Mouse (Mus musculus): ENCODE results near the gene Acat3. TPM values are rescaled to one million over a fixed set of nuclear protein-coding genes. Genes with fewer than 3 reads are reported as not detected.

Gene Acat3
- polyA plus RNA-seq, 1 experiment, result not detected

DNA sequence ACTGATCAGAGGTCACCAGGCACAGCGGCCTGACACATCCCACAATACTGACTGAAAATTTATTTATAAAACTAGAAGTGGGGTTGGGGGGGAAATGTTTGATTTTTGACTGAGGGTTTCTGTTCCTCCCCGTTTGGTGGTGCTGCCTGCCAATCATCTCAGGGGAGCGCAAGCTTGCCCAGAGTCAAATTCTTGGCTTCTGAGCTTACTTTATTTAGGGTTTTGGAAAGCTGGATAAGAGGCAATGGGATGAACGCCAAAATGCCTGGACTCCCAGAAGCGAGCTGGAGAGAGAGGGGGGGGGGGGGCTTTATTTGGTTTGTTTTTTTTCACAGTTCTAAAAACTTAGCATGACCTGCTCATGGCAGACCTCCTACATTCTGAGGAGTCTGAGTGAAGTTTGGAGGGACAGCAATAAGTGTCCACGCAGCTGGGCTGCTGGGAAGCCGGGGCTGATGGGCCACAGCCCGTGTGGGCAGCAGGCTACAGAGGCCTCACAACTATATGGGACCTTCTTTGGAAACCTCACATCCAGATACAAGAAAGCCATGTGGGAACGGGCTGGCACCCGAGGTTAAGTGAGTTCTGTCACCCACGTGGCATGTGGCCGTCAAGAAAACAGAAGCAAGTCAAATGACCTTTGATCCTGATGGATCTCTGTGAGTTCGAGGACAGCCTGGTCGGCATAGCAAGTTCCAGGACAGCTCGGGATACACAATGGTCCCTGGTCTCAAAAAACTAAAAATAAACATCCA is 53.2 kb downstream of the Acat3 start:
- Histone ChIP-seq H3K4me3 (ENCODE audit: insufficient read depth, low read depth, low read length) (no peak overlapping the region), H3K4me1 (ENCODE audit: control insufficient read depth, insufficient read depth, low read length) (no peaks in the 10 kb centered on the region), H3K27ac (ENCODE audit: insufficient read depth, low read depth, low read length) (no peak overlapping the region)
- WGBS, result 81% methylated on average over 15 of the region's 15 CpGs
- no peak for TF ChIP-seq POLR2A (IDR thresholded peaks at IDR 0.05; ENCODE audit: insufficient read depth, low read depth, low read length)
- no peak for TF ChIP-seq CTCF (IDR thresholded peaks at IDR 0.05; ENCODE audit: insufficient read depth, low read depth, low read length)

DNA sequence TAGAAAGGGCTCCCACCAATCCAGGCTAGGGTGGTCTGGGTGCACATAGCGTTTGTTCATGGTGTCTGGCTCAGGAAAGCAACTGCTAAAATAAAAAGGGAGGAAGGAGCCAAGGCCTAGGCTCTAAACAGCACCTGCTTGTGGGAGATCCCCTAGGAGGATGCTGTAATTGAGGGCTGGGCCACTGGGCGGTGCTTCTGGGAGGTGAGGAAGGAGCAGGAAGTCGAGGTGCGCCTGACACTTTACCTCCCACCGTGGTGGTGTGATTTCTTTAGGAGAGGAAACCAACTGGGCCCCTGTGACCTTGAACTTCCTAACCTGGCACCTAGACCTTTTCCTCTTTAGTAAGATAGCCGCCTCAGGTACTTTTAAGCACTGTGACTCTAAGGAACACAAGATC is 53.8 kb downstream of the Acat3 start:
- TF ChIP-seq CTCF (IDR thresholded peaks at IDR 0.05; ENCODE audit: insufficient read depth, low read depth, low read length), result no peak
- TF ChIP-seq POLR2A (IDR thresholded peaks at IDR 0.05; ENCODE audit: insufficient read depth, low read depth, low read length), result no peak
- H3K27ac ChIP-seq (ENCODE audit: insufficient read depth, low read depth, low read length), result no peak overlapping the region
- no peaks in the 10 kb centered on the region for H3K4me1 ChIP-seq (ENCODE audit: control insufficient read depth, insufficient read depth, low read length)
- WGBS, result 58% methylated on average over 6 of the region's 6 CpGs
- no peak overlapping the region for H3K4me3 ChIP-seq (ENCODE audit: insufficient read depth, low read depth, low read length)

DNA sequence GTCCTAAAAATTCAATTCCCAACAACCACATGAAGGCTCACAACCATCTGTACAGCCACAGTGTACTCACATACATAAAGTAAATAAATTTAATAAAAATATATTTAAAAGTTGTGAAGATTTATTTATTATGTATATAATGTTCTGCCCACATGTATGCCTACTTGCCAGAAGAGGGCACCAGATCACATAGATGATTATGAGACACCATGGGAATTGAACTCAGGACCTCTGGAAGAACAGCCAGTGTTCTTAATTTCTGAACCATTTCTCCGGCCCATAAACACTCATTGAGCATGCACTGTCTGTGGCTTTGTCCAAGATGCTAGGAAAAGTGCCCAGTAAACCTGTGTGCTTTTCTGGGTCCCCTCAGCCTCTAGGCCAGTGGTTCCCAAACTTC is 59.2 kb downstream of the Acat3 start:
- TF ChIP-seq CTCF (IDR thresholded peaks at IDR 0.05; ENCODE audit: insufficient read depth, low read depth, low read length), result no peak
- no peak for TF ChIP-seq POLR2A (IDR thresholded peaks at IDR 0.05; ENCODE audit: insufficient read depth, low read depth, low read length)
- Histone ChIP-seq H3K27ac (ENCODE audit: insufficient read depth, low read depth, low read length) (no peak overlapping the region), H3K4me1 (ENCODE audit: control insufficient read depth, insufficient read depth, low read length) (peaks cover 4% of the 10 kb centered on the region), H3K4me3 (ENCODE audit: insufficient read depth, low read depth, low read length) (no peak overlapping the region)
- WGBS, result 74% methylated on average over 1 of the region's 1 CpGs

DNA sequence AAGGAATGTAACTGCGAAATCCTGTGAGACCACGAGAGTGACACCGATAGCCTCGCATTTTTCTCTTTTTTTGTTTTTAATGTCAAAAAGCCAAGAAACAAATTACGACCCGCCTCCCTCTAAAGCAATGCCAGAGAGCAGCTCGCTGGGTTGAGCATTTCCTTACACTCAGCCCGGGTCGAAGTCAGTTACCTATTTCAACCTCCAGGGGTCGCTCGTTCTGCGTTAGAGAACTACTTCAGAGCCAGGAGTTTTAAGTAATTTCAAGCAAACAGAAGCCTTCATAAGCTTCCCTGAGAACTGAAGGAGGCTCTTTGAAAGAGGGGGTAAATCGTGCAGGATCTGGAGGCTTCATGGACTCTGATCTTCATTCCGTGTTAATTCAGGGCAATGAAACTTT is 60.2 kb downstream of the Acat3 start:
- WGBS, result 1% methylated on average over 14 of the region's 14 CpGs

DNA sequence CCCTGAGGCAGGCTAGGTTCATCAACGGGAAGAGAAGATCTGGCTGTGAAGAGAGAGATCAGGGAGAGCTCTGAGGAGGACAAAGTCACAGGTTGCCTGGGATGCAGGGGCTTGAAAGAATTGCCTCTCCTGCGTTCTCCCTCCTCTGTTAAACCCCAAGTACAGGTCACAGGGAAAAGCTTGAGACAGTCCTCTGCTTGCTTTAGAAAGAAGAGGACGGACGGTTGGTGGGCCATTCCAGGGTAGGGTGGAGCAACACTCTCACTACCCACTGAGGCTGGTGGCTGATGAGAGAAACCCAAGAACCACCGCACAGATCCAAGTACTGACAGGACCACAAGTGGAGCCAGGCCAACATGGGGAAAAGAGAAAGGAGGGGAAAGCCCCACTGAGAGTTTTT is 64.7 kb downstream of the Acat3 start, which contains the start of gene Mrgprh:
TSS of gene Mrgprh (plus strand) at position 301 of the 400 bp plus-strand sequence.
- H3K4me1 ChIP-seq (ENCODE audit: control insufficient read depth, insufficient read depth, low read length), result peaks cover 20% of the 10 kb centered on the region

More for the DNA sequence above, 60.2 kb downstream of the Acat3 start:
- Histone ChIP-seq H3K27ac (ENCODE audit: insufficient read depth, low read depth, low read length) (no peak overlapping the region), H3K4me1 (ENCODE audit: control insufficient read depth, insufficient read depth, low read length) (peaks cover 4% of the 10 kb centered on the region), H3K4me3 (ENCODE audit: insufficient read depth, low read depth, low read length) (no peak overlapping the region)
- TF ChIP-seq CTCF (IDR thresholded peaks at IDR 0.05; ENCODE audit: insufficient read depth, low read depth, low read length), result no peak
- no peak for TF ChIP-seq POLR2A (IDR thresholded peaks at IDR 0.05; ENCODE audit: insufficient read depth, low read depth, low read length)

More for the DNA sequence above, 64.7 kb downstream of the Acat3 start, which contains the start of gene Mrgprh:
- H3K4me3 ChIP-seq (ENCODE audit: insufficient read depth, low read depth, low read length), result no peak within 1 kb of the TSS
- H3K27ac ChIP-seq (ENCODE audit: insufficient read depth, low read depth, low read length), result no peak within 1 kb of the TSS
- WGBS, result 82% methylated on average over 5 of the region's 5 CpGs
- TF ChIP-seq POLR2A (IDR thresholded peaks at IDR 0.05; ENCODE audit: insufficient read depth, low read depth, low read length) (no peak), CTCF (IDR thresholded peaks at IDR 0.05; ENCODE audit: insufficient read depth, low read depth, low read length) (no peak)

Other genes starting within 250 kb of the Acat3 start
- 51.4 TPM in 1 of 2 replicates, not detected in the other for gene Igf2r, start 170.9 kb downstream of the Acat3 start, polyA plus RNA-seq (2012; ENCODE audit: insufficient read depth, insufficient read length, low replicate concordance, missing spikeins)
- not detected in 2 replicates for gene Mas1, start 72.5 kb downstream of the Acat3 start, polyA plus RNA-seq (2012; ENCODE audit: insufficient read depth, insufficient read length, low replicate concordance, missing spikeins)
- gene Mrgprh, start 64.6 kb downstream of the Acat3 start, polyA plus RNA-seq (2012; ENCODE audit: insufficient read depth, insufficient read length, low replicate concordance, missing spikeins), result not detected in 2 replicates
- not detected in 2 replicates for gene Pnldc1, start 30.4 kb downstream of the Acat3 start, polyA plus RNA-seq (2012; ENCODE audit: insufficient read depth, insufficient read length, low replicate concordance, missing spikeins)
- 471 TPM in 1 of 2 replicates, not detected in the other for gene Tcp1, start 24.9 kb downstream of the Acat3 start, polyA plus RNA-seq (2012; ENCODE audit: insufficient read depth, insufficient read length, low replicate concordance, missing spikeins)
- not detected in 2 replicates for gene Mrpl18, start 24.3 kb downstream of the Acat3 start, polyA plus RNA-seq (2012; ENCODE audit: insufficient read depth, insufficient read length, low replicate concordance, missing spikeins)
- gene Acat2, start 20.1 kb upstream of the Acat3 start, polyA plus RNA-seq (2012; ENCODE audit: insufficient read depth, insufficient read length, low replicate concordance, missing spikeins), result not detected in 2 replicates
- gene Wtap, start 53.6 kb upstream of the Acat3 start, polyA plus RNA-seq (2012; ENCODE audit: insufficient read depth, insufficient read length, low replicate concordance, missing spikeins), result not detected in 2 replicates
- 78.0 TPM in 1 of 2 replicates, not detected in the other for gene Sod2, start 66.2 kb upstream of the Acat3 start, polyA plus RNA-seq (2012; ENCODE audit: insufficient read depth, insufficient read length, low replicate concordance, missing spikeins)
- gene Gpr31b, start 111.7 kb upstream of the Acat3 start, polyA plus RNA-seq (2012; ENCODE audit: insufficient read depth, insufficient read length, low replicate concordance, missing spikeins), result not detected in 2 replicates
- not detected in 2 replicates for gene Tcp10b, start 120.5 kb upstream of the Acat3 start, polyA plus RNA-seq (2012; ENCODE audit: insufficient read depth, insufficient read length, low replicate concordance, missing spikeins)
- gene Unc93a, start 191.2 kb upstream of the Acat3 start, polyA plus RNA-seq (2012; ENCODE audit: insufficient read depth, insufficient read length, low replicate concordance, missing spikeins), result not detected in 2 replicates